Mouse (Mus musculus): ENCODE results near the gene Eya2.

Gene Eya2

DNA sequence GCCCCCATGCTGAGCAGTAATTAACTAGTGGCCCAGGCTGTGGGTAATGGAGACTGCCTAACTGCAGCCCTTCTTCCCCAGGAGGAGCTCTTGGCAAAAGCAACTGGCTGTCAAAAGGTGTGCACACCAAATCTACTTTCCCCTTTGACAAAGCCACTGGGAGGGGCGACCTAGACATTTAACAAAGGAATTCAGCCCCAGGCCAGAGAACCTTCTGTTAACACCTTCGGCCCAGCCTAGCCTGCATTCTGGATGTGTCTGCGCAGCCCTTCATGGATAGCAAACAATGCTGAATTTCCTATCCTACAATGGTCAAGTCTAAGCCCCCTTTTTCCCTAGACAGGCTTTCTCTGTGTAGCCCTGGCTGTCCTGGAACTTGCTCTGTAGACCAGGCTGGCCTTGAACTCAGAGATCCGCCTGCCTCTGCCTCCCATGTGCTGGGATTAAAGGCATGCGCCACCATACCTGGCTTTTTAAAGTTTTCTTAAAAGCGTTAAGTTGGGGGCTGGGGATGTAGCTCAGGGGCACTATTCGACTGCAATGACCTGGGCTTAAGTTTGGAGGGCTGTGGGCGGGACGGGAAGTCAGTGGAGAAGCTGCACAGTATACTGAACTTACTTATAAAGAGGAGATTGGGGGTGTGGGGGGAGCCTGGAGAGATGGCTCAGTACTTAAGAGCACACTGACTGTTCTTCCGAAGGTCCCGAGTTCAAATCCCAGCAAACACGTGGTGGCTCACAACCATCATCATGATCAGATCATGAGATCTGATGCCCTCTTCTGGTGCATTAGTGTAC lies 213.5 kb downstream of the Eya2 start:
- ChIA-PET POLR2A (interaction anchor here (0.6 to 41.5 kb wide), 101 partner anchors 1 to 1432 kb away, joined by 3 to 1448 read pairs (median 7); partner anchors contain the start of genes Zmynd8 (in 3 of the 4), Ncoa3 (in 2 of the 4), Cse1l (in 1 of the 4) and Sulf2 (in 1 of the 4)), CTCF (interaction anchor here (0.6 to 4.5 kb wide), 31 partner anchors 9 to 282 kb away, joined by 3 to 54 read pairs (median 4); partner anchors contain the start of gene Zmynd8 (in 2 of the 4))

DNA sequence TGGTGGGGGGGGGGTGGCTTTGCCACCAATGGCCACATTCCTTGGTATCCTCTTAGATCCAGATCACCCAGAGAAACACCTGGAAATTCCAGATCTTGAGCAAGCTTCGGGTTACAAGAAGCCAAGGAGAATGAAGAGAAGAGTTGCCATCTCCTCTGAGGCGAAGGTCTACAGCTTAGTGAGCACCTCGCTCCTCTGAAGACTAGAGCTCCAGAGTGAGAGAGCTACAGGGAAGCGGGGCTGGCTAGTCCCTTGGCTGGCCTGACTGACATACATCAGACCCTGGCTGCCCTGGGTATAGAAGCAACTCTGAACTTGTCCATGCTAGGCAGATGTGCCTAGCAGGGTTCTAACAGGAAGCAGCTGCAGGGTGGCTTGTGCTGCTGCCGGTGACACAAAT lies 214.3 kb downstream of the Eya2 start:
- ChIA-PET POLR2A (interaction anchor here (0.6 to 41.5 kb wide), 120 partner anchors 0 to 1352 kb away, joined by 3 to 1448 read pairs (median 7); partner anchors contain the start of genes Zmynd8 (in 3 of the 4), Sulf2 (in 2 of the 4), Cse1l (in 1 of the 4) and Elmo2 (in 1 of the 4)), CTCF (interaction anchor here (0.6 to 4.5 kb wide), 29 partner anchors 7 to 902 kb away, joined by 3 to 54 read pairs (median 5); partner anchors contain the start of gene Zmynd8 (in 1 of the 4))

DNA sequence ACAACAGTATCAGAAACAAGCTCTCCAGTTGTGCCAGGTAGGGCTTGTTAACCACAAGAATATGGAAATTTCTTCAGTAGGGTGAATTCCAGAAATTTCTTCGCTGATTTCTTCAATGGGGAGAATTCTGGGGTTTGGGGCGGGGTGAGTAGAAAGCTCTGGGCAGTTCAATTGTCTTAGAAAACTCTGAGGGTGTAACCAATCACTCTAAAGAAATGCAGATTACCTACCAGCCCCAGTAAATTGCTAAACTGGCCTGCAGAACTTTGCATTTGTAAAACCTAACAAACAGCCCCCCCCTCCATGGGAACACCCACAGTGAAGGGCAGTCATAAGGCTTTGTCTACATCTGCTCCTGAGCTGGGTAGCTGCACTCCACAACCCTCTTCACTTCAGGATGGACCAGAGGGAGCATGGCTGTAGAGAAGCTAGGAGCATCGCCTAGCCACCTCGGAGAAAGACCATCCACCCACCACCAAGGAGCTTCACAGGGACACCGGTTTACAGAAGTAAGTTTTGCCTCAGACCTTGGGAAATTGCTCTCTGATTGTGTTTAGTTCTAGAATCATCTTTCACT lies 215.2 kb downstream of the Eya2 start:
- CTCF ChIA-PET = interaction anchor here (0.6 to 4.5 kb wide), 36 partner anchors 8 to 1186 kb away, joined by 3 to 54 read pairs (median 5); partner anchors contain the start of gene Zmynd8 (in 1 of the 4)
- POLR2A ChIA-PET = interaction anchor here (0.6 to 41.5 kb wide), 204 partner anchors 1 to 1880 kb away, joined by 3 to 1448 read pairs (median 5); partner anchors contain the start of genes Ncoa3 (in 3 of the 4), Zmynd8 (in 3 of the 4), Cse1l (in 2 of the 4) and Sulf2 (in 2 of the 4)

DNA sequence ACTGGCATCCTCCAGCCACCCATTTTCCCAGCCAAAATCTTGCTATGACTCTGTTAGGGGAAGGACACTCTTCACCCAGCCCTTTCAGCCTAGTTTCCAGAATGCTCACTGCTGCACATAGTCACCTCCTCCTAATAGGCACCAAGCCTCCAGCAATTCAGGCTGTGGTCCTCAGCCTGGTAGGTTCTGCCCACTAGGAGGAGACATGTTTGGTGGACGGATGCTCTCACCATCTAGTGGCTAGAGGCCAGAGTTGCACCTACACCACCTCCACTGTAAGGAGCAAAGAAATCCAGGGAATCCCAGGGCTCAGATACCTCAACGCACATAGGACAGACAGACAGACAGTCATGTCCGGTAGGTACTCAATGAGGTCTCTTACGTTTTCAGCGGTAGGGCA lies 216.7 kb downstream of the Eya2 start:
- ChIA-PET POLR2A (interaction anchor here (0.5 to 41.5 kb wide), 66 partner anchors 2 to 1419 kb away, joined by 3 to 1448 read pairs (median 12); partner anchors contain the start of genes Ncoa3 (in 2 of the 4), Zmynd8 (in 2 of the 4) and Sulf2 (in 1 of the 4)), CTCF (interaction anchor here in 2 of 4 experiments (0.7 to 4.5 kb wide), 12 partner anchors 7 to 88 kb away, joined by 3 to 54 read pairs (median 11); partner anchors contain the start of gene Zmynd8 (in 1 of the 2))

DNA sequence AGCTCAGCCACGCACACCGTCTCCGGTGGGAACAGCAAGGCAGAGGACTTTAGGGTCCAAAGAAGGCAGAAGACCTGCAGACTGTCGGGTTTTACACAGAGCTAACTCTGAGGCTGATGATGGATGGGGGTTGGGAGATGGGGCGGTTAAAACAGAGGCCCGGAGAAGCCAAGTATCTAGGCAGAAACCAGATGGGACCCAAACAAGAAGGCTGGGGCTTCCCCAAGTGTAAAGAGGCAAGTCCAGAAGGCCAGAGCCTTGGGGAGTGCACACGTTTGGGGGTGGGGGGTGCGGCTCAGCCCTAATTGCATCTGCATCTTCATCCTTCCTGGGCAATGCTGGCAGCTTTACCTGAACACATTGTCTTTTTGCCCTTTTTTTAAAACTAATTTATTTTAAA lies 218.1 kb downstream of the Eya2 start:
- POLR2A ChIA-PET = interaction anchor here (0.6 to 41.5 kb wide), 24 partner anchors 4 to 1265 kb away, joined by 3 to 1448 read pairs (median 8); partner anchors contain the start of gene Zmynd8 (in 1 of the 4)

DNA sequence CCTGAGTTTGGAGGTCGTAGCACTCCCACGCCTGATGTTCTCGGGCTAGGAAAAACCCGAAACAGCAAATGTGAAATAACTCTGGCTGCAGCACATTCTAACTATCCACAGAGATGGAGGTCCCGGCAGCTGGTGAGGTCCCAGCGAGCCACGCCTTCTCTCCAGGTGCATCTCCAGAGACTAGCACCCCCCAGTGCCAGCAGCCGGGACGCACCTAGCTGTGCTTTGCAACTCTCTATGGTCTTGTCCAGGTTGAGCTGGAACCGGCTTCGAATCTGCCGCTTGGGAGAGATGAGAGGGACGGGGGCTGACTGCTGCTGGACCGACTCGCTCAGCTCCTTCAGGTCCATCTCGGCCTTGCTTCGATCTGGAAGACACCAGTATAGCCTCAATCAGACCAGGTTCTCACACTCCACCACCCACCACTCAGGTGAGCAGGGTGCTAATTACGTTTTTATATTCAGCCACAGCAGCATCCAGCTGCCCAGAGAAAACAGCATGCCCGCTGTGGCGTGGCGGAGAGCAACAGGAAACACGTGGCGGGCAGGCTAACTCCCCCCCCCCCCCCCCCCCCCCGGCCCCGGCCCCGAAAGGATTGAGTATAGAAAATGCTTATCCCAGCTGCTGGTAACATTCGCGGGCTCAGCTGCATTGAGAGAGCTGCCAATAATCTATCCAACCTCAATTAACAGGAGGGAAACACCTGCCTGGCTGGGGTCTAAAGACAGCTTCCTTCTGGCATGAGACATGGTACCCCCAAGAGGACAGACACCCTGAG lies 220.5 kb downstream of the Eya2 start:
- ChIA-PET POLR2A (interaction anchor here (0.6 to 41.5 kb wide), 47 partner anchors 6 to 882 kb away, joined by 3 to 1448 read pairs (median 6); partner anchors contain the start of genes Zmynd8 (in 2 of the 4) and Ncoa3 (in 1 of the 4)), CTCF (interaction anchor here (0.6 to 4.4 kb wide), 21 partner anchors 10 to 751 kb away, joined by 3 to 38 read pairs (median 3); partner anchors contain the start of gene Zmynd8 (in 1 of the 4))

More for the DNA sequence above, 218.1 kb downstream of the Eya2 start:
- CTCF ChIA-PET = interaction anchor here in 3 of 4 experiments (1.0 to 1.5 kb wide), 5 partner anchors 21 to 43 kb away, joined by 3 to 4 read pairs (median 3); no protein-coding TSS in a partner anchor

DNA sequence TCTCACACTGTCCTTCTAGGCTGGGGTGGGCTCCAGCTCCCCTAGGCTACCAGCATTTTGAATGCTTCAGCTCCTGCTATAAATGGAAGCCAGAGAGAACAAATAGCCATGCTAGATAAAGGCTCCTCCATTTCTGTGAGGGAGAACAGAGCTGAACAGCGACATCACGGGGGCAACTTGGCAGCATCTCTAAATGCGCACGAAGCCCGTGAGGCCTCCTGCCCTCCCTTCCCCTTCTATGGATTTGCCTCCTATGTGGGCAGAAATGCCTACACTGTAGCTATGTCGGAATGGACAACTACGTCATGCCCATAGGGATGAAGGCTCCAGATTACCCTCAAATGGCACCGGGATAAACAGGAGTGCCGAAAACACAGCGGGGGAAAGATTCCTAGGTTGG lies 222.6 kb downstream of the Eya2 start:
- POLR2A ChIA-PET = interaction anchor here (0.7 to 41.5 kb wide), 39 partner anchors 8 to 267 kb away, joined by 3 to 1448 read pairs (median 7); partner anchors contain the start of gene Zmynd8 (in 3 of the 4)
- CTCF ChIA-PET = interaction anchor here (1.9 to 4.4 kb wide), 7 partner anchors 26 to 83 kb away, joined by 4 to 38 read pairs (median 7); partner anchors contain the start of gene Zmynd8 (in 2 of the 4)

DNA sequence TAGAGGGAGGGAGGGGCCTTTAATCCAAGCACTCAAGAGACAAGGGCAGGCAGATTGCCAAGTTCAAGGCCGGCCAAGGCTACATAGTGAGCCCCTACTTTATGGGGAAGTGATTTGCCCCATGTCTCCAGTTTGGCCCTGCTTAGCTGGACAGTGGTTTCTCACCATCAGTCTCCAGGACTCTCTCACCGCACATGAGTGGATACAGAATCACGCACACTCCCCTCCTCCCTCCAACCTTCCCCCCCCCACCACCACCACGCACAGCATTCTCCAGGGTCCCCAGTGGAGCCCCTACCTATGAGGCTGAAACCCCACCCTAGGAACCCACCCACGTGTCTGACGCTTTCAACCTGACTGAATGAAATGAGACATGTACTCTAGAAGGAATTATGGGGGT lies 223.7 kb downstream of the Eya2 start:
- CTCF ChIA-PET = interaction anchor here (0.6 to 3.4 kb wide), 23 partner anchors 8 to 293 kb away, joined by 3 to 39 read pairs (median 6); partner anchors contain the start of gene Zmynd8 (in 3 of the 4)
- POLR2A ChIA-PET = interaction anchor here (0.6 to 41.5 kb wide), 40 partner anchors 6 to 201 kb away, joined by 3 to 1448 read pairs (median 10); partner anchors contain the start of gene Zmynd8 (in 3 of the 4)

DNA sequence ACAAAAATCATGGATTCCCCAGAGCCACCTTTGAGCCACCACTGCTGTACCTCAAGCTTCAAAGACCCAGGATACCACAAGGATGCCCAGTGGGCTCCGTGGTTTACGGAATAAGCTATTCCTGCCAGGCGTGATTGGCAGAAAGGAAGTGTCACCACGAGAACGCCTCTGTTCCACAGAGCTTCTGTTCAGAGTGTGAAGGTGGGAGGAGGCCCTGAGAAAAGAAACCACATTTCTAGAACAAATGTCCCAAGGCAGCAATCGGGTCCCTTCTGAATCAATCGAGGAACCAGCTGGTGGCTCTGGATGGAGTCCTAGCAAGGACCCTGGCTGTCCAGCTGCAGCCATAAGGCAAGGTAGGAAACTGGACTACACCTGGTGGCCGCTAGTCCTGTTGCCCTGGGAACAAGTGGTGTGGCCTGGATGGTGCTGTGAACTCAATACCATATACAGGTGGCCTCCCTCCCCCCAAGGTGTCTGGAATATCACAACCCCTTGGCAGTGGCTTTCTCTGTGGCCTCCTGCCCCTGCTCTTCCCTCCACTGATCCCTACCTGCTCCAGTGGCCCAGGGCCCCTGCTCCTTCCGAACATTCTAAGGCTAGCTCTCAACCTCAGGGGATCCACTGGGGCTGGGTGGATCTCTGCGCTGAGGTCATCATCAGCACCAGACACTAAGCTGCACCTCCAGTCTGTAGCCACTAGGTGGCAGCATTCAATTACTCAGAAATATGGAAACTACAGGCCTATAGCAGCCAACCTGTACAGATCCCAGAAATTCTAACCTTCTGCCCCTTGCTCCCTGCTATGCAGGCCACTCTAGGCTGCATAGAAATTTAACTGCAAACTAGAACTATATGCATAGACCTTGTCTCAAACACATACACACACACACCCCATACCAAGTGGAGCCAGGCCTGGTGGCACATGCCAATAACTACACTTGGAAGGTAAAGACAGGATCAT lies 224.4 kb downstream of the Eya2 start:
- ChIA-PET POLR2A (interaction anchor here (0.5 to 41.5 kb wide), 64 partner anchors 6 to 1730 kb away, joined by 3 to 1448 read pairs (median 6); partner anchors contain the start of genes Zmynd8 (in 3 of the 4) and Ncoa3 (in 1 of the 4)), CTCF (interaction anchor here (0.5 to 3.4 kb wide), 51 partner anchors 9 to 497 kb away, joined by 3 to 39 read pairs (median 4); partner anchors contain the start of gene Zmynd8 (in 3 of the 4))

DNA sequence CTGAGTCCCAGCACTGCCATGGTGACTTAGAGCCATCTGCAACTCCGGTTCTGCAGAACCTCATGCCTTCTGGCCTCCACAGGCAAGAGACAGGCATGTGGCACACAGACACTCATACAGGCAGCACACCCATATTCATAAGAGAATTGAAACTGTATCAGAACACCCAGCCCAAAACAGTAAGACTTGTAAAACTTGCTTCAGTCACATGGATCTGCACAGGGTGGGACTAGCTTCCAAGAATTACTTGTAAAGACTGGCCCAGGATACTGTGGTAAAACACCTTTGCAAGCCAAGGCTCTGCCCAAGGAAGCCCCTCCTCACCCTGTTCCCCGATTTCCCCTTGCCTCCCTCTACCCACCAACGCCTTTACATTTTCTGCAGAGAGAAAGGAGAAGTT lies 225.2 kb downstream of the Eya2 start:
- CTCF ChIA-PET = interaction anchor here (0.5 to 3.4 kb wide), 35 partner anchors 10 to 216 kb away, joined by 3 to 39 read pairs (median 4); partner anchors contain the start of gene Zmynd8 (in 3 of the 4)
- POLR2A ChIA-PET = interaction anchor here (0.6 to 41.5 kb wide), 59 partner anchors 5 to 188 kb away, joined by 3 to 1448 read pairs (median 7); partner anchors contain the start of genes Zmynd8 (in 3 of the 4) and Ncoa3 (in 1 of the 4)

DNA sequence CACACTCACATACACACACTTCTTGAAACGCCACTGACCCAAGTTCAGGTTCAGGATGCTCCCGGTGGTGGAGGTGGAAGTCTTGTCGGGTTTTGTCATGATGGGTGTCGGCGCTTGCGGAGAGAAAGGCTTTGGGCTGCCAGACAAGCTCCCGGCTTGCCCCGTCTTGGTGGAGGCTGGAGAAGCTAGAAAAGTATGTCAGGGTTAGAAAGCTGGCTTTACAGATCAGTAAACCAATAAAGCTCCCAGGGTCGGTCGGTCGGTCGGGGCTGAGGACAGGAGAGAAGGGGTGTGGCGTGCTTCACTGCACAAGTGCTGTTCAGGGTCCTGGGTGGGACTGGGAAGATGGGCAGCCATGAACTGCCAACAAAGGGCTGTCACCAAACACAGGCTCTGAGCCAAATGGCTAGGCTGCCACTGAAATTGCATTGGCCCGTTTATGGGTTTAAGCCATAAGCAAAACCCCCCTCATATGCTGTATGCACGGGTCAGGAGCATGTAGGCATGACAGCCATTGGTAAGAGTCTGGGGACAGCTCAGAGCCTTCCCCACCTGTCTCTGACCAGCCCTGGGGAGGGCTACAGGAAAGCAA lies 225.8 kb downstream of the Eya2 start:
- CTCF ChIA-PET = interaction anchor here (0.6 to 3.4 kb wide), 13 partner anchors 10 to 147 kb away, joined by 3 to 39 read pairs (median 3); no protein-coding TSS in a partner anchor
- POLR2A ChIA-PET = interaction anchor here (0.6 to 41.5 kb wide), 45 partner anchors 4 to 232 kb away, joined by 3 to 1448 read pairs (median 7); partner anchors contain the start of genes Zmynd8 (in 3 of the 4) and Ncoa3 (in 1 of the 4)
